Mouse (Mus musculus): ENCODE data around the gene Rasgrp2. TPM values are rescaled to one million over a fixed set of nuclear protein-coding genes. Genes with fewer than 3 reads are reported as not detected.
A peak's percentile ranks its signal among the peaks of the same experiment; 100 is the strongest.

Gene Rasgrp2
- polyA plus RNA-seq, 1 experiment from 2014 or later, result 105 TPM

DNA sequence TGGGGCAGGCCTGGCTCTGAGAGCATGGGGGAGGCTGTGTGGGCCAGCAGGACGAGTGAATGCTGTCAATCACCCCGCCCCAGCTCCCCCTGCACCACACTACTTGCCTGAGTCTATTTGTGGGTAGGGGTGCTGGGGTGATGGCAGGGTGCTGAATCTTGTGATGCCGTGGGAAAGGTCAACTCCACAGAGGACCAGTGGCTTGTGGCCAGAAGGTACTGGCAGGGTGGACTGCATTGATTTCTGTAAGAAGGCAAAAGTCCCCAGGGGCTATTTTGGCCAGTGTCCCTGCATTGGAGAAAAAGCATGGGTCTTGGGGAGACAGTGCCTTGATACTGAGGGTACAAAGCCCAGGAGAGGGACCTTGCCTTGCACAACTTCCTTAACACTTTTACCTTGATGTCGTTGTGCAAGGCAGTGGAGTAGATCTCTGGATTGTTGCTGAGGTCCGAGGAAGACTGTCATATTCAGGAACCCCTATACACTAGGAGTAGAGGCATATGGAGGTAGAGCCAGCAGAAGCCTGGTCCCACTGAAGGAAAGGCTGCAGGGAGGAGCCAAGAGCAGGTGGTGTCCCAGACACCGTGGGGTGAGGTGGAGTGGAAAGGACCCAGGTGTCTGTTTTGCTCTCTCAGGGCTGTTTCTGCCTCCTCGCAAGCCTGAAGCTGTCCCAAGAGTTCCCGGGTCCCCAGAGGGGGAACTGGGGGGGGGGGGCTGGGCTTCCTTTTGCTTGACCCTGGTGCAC lies 25.2 kb downstream of the Rasgrp2 start:
- 55% methylated on average over 8 of the region's 8 CpGs for WGBS
- Histone ChIP-seq H3K27ac (ENCODE audit: low read depth, low read length) (no peak overlapping the region), H3K4me3 (ENCODE audit: low read depth, low read length) (no peak overlapping the region), H3K4me1 (replicated peaks; ENCODE audit: control insufficient read depth, insufficient read depth, low read length) (peaks cover 8% of the 10 kb centered on the region; the same call in 1 of the 2 replicates), H3K36me3 (ENCODE audit: control insufficient read depth, insufficient read depth, low read length) (no peaks in the 10 kb centered on the region), H3K9ac (ENCODE audit: low read depth, low read length) (no peak overlapping the region), H3K4me2 (no peak overlapping the region), H3K9me3 (ENCODE audit: control insufficient read depth, low read length) (no peaks in the 10 kb centered on the region), H3K27me3 (replicated peaks; ENCODE audit: control insufficient read depth, insufficient read depth, low read length) (peaks cover 97% of the 10 kb centered on the region)
- DNase-seq (ENCODE audit: low spot score), result no peak
- no peak for ATAC-seq (replicated peaks; ENCODE audit: low FRiP score)

DNA sequence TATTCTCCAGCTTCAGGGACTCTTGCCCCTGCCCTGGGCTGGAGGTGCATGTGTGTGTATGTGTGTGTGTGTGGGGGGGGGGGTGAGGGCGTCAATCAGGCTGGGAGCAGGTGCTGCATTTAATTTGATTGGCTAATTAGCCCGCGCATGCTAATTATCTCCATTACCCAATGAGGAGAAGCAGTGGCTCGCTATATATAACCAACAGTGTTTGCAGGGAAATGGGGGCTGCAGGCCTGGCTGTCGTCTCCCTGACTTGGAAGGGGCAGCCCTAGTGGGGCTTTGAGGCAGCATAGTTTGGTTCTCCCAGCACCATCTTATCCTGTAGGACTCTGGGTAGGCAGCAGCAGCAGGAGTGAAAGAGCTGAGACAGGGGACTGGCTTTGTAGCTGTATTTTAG lies 26.5 kb downstream of the Rasgrp2 start:
- no peak overlapping the region for H3K9ac ChIP-seq (ENCODE audit: low read depth, low read length)
- 50% methylated on average over 5 of the region's 5 CpGs for WGBS
- peaks cover 97% of the 10 kb centered on the region for H3K27me3 ChIP-seq (replicated peaks; ENCODE audit: control insufficient read depth, insufficient read depth, low read length)
- DNase-seq (ENCODE audit: low spot score) (no peak), ATAC-seq (replicated peaks; ENCODE audit: low FRiP score) (no peak)
- no peak overlapping the region for H3K27ac ChIP-seq (ENCODE audit: low read depth, low read length)
- no peak overlapping the region for H3K4me2 ChIP-seq
- no peak overlapping the region for H3K4me3 ChIP-seq (ENCODE audit: low read depth, low read length)
- peaks cover 8% of the 10 kb centered on the region; the same call in 1 of the 2 replicates for H3K4me1 ChIP-seq (replicated peaks; ENCODE audit: control insufficient read depth, insufficient read depth, low read length)
- H3K9me3 ChIP-seq (ENCODE audit: control insufficient read depth, low read length), result no peaks in the 10 kb centered on the region
- H3K36me3 ChIP-seq (ENCODE audit: control insufficient read depth, insufficient read depth, low read length), result no peaks in the 10 kb centered on the region

DNA sequence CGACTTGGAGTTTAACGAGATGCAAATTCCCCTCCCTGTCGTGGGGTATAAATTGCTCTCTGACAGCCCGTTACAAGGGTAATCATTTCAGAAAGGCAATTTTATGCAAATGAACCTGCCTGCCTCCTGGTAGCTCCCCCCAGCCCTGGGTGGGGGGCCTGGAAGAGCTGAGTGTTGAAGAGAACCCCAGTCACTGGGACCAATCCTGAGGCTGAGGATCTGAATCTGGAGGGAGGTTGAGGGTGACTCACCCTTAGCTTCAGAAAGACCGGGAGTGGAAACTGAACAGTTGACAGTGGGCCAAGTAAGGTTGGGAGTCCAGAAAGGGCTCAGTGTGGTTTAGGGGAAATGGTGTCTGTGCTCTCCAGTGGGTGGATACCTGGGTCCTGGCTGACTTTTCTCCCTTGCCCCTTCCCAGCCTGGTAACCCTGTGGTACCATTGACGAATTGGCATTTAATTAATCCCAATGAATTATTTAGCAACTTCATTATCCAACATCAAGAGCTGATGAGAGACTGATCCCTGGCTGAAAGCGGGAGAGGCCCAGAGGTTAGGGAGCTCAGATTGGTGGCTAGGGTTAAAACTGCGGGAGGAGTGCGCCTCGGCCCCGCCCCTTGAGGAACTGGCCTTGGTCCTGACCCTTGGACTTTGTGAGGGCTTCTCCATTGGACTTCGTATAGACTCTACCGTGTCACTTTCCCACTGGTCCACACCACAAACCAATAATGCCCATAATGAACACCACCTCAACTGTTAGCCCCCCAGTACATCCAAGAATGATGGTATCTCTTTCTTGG lies 27.8 kb downstream of the Rasgrp2 start:
- ATAC-seq (replicated peaks; ENCODE audit: low FRiP score), result no peak
- Histone ChIP-seq H3K9ac (ENCODE audit: low read depth, low read length) (no peak overlapping the region), H3K4me2 (no peak overlapping the region), H3K9me3 (ENCODE audit: control insufficient read depth, low read length) (no peaks in the 10 kb centered on the region), H3K27me3 (replicated peaks; ENCODE audit: control insufficient read depth, insufficient read depth, low read length) (peaks cover 89% of the 10 kb centered on the region), H3K36me3 (ENCODE audit: control insufficient read depth, insufficient read depth, low read length) (no peaks in the 10 kb centered on the region), H3K27ac (ENCODE audit: low read depth, low read length) (no peak overlapping the region), H3K4me1 (replicated peaks; ENCODE audit: control insufficient read depth, insufficient read depth, low read length) (peaks cover 8% of the 10 kb centered on the region; the same call in 1 of the 2 replicates), H3K4me3 (ENCODE audit: low read depth, low read length) (no peak overlapping the region)
- WGBS, result 25% methylated on average over 13 of the region's 13 CpGs
- peak; percentile 70 for DNase-seq (ENCODE audit: low spot score)

DNA sequence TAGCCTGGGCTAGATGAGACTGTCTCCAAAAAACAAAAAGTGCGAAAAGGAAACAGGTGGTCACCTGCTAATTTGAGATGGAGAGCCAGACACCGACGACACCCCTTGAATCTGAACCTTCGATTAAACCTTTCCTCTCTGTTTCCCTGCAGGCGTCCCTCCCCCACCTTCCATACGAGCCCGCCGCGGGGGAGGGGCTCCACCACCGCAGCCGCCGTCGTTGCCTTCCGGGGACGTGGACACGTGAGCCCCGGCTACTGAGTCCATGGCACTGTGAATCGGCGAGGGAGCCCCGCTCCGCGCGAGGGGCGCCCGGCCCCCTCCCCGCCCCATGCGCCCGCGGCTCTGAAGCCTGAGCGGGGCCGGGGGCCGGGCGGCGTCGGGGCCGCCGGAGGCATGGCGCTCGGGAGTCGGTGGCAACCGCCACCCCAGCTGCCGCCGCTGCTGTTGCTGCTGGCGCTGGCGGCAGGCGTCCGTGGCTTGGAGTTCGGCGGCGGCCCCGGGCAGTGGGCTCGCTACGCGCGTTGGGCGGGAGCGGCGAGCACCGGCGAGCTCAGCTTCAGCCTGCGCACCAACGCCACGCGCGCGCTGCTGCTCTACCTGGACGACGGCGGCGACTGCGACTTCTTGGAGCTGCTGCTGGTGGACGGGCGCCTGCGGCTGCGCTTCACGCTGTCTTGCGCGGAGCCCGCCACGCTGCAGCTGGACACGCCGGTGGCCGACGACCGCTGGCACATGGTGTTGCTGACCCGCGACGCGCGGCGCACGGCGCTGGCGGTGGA lies 28.7 kb downstream of the Rasgrp2 start:
- Histone ChIP-seq H3K9ac (ENCODE audit: low read depth, low read length) (no peak overlapping the region), H3K4me3 (ENCODE audit: low read depth, low read length) (peak overlapping the region; percentile 32), H3K9me3 (ENCODE audit: control insufficient read depth, low read length) (no peaks in the 10 kb centered on the region), H3K4me1 (replicated peaks; ENCODE audit: control insufficient read depth, insufficient read depth, low read length) (peaks cover 8% of the 10 kb centered on the region; the same call in 1 of the 2 replicates), H3K27me3 (replicated peaks; ENCODE audit: control insufficient read depth, insufficient read depth, low read length) (peaks cover 81% of the 10 kb centered on the region), H3K36me3 (ENCODE audit: control insufficient read depth, insufficient read depth, low read length) (no peaks in the 10 kb centered on the region), H3K27ac (ENCODE audit: low read depth, low read length) (no peak overlapping the region), H3K4me2 (peak overlapping the region; percentile 51)
- 2% methylated on average over 76 of the region's 94 CpGs for WGBS
- DNase-seq (ENCODE audit: low spot score), result no peak
- no peak for ATAC-seq (replicated peaks; ENCODE audit: low FRiP score)

DNA sequence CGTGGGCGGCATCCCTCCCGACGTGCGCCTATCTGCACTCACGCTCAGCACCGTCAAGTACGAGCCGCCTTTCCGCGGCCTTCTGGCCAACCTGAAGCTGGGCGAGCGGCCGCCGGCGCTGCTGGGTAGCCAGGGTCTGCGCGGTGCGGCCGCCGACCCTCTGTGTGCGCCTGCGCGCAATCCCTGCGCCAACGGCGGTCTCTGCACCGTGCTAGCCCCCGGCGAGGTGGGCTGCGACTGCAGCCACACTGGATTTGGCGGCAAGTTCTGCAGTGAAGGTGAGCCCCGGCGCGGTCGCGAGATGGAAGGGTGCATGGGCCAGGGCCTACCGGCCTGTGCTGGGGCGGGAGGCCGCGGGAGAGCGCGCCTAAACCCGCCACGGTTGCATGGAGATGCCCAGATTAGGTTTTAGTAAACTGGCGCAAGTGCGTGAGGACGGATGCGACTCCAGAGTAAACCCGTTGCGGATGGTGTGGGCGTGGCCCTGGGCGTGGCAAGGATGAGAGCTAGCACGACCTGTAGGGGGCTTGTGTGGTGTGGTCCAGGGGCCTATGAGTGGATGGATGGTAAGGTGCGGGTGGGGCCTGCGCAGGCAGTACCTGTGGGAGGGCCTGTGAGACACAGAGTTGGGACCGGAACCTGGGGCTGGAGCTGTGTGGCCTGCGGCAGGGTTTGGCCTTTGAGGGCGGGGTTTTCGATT lies 29.5 kb downstream of the Rasgrp2 start:
- Histone ChIP-seq H3K9ac (ENCODE audit: low read depth, low read length) (no peak overlapping the region), H3K27me3 (replicated peaks; ENCODE audit: control insufficient read depth, insufficient read depth, low read length) (peaks cover 73% of the 10 kb centered on the region), H3K9me3 (ENCODE audit: control insufficient read depth, low read length) (no peaks in the 10 kb centered on the region), H3K4me3 (ENCODE audit: low read depth, low read length) (peak overlapping the region; percentile 32), H3K27ac (ENCODE audit: low read depth, low read length) (no peak overlapping the region), H3K4me1 (replicated peaks; ENCODE audit: control insufficient read depth, insufficient read depth, low read length) (peaks cover 8% of the 10 kb centered on the region; the same call in 1 of the 2 replicates), H3K4me2 (peak overlapping the region; percentile 51), H3K36me3 (ENCODE audit: control insufficient read depth, insufficient read depth, low read length) (no peaks in the 10 kb centered on the region)
- 1% methylated on average over 60 of the region's 60 CpGs for WGBS
- ATAC-seq (replicated peaks; ENCODE audit: low FRiP score) (no peak), DNase-seq (ENCODE audit: low spot score) (peak; percentile 57)

DNA sequence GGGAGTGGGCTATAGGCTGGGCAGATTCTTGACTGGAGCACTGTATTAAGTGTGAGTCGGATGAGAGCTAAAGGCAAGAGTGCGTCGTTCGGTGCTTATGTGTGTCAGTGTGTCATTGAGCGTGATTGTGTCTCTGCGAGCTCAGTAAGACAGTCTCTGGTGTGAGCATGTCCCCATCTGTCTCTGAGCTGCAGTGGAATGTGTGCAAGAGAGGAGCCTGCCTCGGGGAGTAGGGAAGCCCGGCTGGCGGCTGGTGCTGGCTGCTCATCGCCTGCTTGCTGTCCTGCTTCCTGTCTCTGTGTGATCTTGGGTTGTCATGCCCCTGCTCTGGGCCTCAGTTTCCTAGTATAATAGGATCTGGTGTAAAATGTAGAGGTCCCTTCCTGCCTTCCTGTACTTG lies 43.9 kb downstream of the Rasgrp2 start:
- 66% methylated on average over 10 of the region's 10 CpGs for WGBS
- H3K4me1 ChIP-seq (replicated peaks; ENCODE audit: control insufficient read depth, insufficient read depth, low read length), result 0 out of 2 replicates have a peak, but pooled peaks cover 2% of the 10 kb centered on the region
- no peaks in the 10 kb centered on the region for H3K36me3 ChIP-seq (ENCODE audit: control insufficient read depth, insufficient read depth, low read length)
- ATAC-seq (replicated peaks; ENCODE audit: low FRiP score) (no peak), DNase-seq (ENCODE audit: low spot score) (no peak)
- no peak overlapping the region for H3K9ac ChIP-seq (ENCODE audit: low read depth, low read length)
- H3K27ac ChIP-seq (ENCODE audit: low read depth, low read length), result no peak overlapping the region
- peaks cover 27% of the 10 kb centered on the region for H3K27me3 ChIP-seq (replicated peaks; ENCODE audit: control insufficient read depth, insufficient read depth, low read length)
- H3K4me2 ChIP-seq, result no peak overlapping the region
- H3K4me3 ChIP-seq (ENCODE audit: low read depth, low read length), result no peak overlapping the region
- H3K9me3 ChIP-seq (ENCODE audit: control insufficient read depth, low read length), result no peaks in the 10 kb centered on the region

DNA sequence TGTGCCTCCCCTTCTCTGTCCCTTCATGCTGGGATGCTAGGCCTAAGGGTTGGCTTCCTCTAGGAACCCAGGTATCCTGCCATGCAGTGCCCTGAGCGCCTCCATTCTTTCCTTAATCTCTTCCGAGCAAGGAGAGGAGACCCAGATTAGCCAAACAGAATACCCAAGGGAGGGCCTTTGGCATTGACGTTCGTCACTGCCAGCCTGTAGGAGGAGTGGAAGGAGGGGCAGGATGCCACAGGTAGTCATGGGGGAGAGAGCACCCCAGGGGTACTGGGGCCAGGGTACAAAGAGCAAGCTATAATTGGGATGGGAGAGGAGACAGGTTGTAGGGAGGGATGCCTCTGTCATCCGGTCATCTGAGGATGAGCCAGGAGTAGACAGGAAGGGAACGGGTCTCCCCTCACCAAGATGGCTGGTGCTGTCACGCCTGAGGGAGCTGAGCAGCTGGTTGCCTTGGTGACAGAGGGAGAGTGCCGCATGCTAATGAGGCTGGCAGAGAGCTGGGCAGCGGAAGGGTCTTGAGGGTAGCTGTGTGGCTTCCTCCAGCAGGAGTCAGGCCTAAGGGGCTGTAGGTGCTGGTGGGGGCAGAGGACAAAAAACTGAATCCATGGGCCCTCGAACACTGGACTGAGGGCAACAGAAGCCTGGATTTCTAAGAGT lies 46.8 kb downstream of the Rasgrp2 start:
- Histone ChIP-seq H3K27ac (ENCODE audit: low read depth, low read length) (no peak overlapping the region), H3K9me3 (ENCODE audit: control insufficient read depth, low read length) (no peaks in the 10 kb centered on the region)

More for the DNA sequence above, 46.8 kb downstream of the Rasgrp2 start:
- no peak overlapping the region for H3K9ac ChIP-seq (ENCODE audit: low read depth, low read length)
- H3K4me3 ChIP-seq (ENCODE audit: low read depth, low read length), result no peak overlapping the region
- H3K4me1 ChIP-seq (replicated peaks; ENCODE audit: control insufficient read depth, insufficient read depth, low read length), result peaks cover 12% of the 10 kb centered on the region
- DNase-seq (ENCODE audit: low spot score), result no peak
- peaks cover 33% of the 10 kb centered on the region for H3K27me3 ChIP-seq (replicated peaks; ENCODE audit: control insufficient read depth, insufficient read depth, low read length)
- 67% methylated on average over 10 of the region's 10 CpGs for WGBS
- H3K36me3 ChIP-seq (ENCODE audit: control insufficient read depth, insufficient read depth, low read length), result no peaks in the 10 kb centered on the region
- H3K4me2 ChIP-seq, result no peak overlapping the region
- no peak for ATAC-seq (replicated peaks; ENCODE audit: low FRiP score)

All from liver, embryonic 11.5 days (tissue).